Mouse (Mus musculus) neural tube, embryonic 12.5 days (tissue): ENCODE results near the gene Sf1. TPM values are rescaled to one million over a fixed set of nuclear protein-coding genes. Genes with fewer than 3 reads are reported as not detected.

ENCODE experiments used
- ATAC-seq: fragments of 200-750 bp; cut with Nextera tagmentation; 2 replicates; pipeline ENCODE4 v1.8.0; 2017; ENCODE audit warnings: low read depth, mild to moderate bottlenecking, moderate TSS enrichment, moderate library complexity; ENCODE audit not compliant: low FRiP score
- H3K27ac ChIP-seq: fragments of 300-500 bp; sonication (generic); 2 replicates; pipeline ENCODE4 v1.5.1; 2016
- H3K27me3 ChIP-seq: fragments of 300-500 bp; sonication (generic); replicated peaks from 2 replicates; pipeline ENCODE4 v1.6.1; 2016; ENCODE audit warnings: mild to moderate bottlenecking
- H3K36me3 ChIP-seq: fragments of 300-500 bp; sonication (generic); 2 replicates; pipeline ENCODE4 v1.6.1; 2016; ENCODE audit warnings: mild to moderate bottlenecking
- H3K4me1 ChIP-seq: fragments of 300-500 bp; sonication (generic); 2 replicates; pipeline ENCODE4 v1.6.1; 2016
- H3K4me2 ChIP-seq: fragments of 300-500 bp; sonication (generic); replicated peaks from 2 replicates; pipeline ENCODE4 v1.6.1; 2016; ENCODE audit warnings: mild to moderate bottlenecking
- H3K4me3 ChIP-seq: fragments of 300-500 bp; sonication (generic); 2 replicates; pipeline ENCODE4 v1.5.1; 2016
- H3K9ac ChIP-seq: fragments of 300-500 bp; sonication (generic); 2 replicates; pipeline ENCODE4 v1.6.1; 2016; ENCODE audit warnings: mild to moderate bottlenecking
- H3K9me3 ChIP-seq: fragments of 300-500 bp; sonication (generic); 2 replicates; pipeline ENCODE4 v1.6.1; 2016; ENCODE audit warnings: mild to moderate bottlenecking
- WGBS: fragments of 180-500 bp; shearing (Covaris S2); methylation state at CpG from one replicate; pipeline ENCODE4 v1.1.7; 2016; 5-methylcytosine and 5-hydroxymethylcytosine counted together
- polyA plus RNA-seq: library from polyadenylated mRNA; unstranded; fragments of >200 nt; fragmentation: Nextera tagmentation; extraction: Ambion mirVana; gene quantifications from 2 replicates; pipeline ENCODE4 v1.2.1, GENCODE M21; 2016

Sf1 gene
- polyA plus RNA-seq, 1 experiment from 2014 or later = 171 TPM

DNA sequence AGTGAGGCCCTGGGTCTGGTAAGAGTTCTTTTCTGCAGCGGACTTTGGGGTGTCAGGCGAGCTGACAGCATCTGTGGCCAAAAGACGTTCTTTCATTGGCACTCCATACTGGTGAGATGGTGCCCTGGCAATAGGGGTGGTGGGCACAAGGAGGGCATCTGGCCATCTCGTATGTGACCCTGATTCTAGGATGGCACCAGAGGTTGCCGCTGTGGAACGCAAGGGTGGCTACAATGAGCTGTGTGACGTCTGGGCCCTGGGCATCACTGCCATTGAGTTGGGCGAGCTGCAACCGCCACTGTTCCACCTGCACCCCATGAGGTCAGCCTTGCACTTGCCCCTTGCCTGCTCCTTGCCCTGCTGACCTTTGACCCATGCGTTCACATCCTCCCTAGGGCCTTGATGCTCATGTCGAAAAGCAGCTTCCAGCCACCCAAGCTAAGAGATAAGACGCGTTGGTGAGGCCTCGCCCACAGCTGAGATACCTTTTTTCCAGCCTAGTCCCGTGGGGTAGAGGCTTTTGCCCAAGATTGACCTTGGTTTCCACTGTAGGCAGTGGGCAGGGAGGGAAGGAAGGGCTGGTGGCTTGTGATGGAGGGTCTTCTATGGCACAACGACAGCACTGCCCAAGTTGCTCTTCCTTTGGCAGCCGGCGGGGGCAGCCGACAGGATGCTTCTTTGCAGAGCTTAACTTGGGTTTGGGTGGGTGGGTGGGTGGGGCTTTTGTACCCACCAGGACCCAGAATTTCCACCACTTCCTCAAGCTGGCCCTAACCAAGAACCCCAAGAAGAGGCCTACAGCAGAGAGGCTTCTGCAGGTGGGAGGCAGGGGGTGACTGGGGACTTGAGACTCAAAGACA, 20.2 kb upstream of the Sf1 start:
- 90% methylated on average over 19 of the region's 19 CpGs for WGBS
- Histone ChIP-seq H3K9me3 (no peaks in the 10 kb centered on the region), H3K27me3 (no peaks in the 10 kb centered on the region), H3K9ac (no peak overlapping the region), H3K4me3 (no peak overlapping the region), H3K27ac (no peak overlapping the region), H3K4me2 (no peak overlapping the region), H3K4me1 (peaks cover 10% of the 10 kb centered on the region), H3K36me3 (peaks cover 75% of the 10 kb centered on the region)
- no peak for ATAC-seq

DNA sequence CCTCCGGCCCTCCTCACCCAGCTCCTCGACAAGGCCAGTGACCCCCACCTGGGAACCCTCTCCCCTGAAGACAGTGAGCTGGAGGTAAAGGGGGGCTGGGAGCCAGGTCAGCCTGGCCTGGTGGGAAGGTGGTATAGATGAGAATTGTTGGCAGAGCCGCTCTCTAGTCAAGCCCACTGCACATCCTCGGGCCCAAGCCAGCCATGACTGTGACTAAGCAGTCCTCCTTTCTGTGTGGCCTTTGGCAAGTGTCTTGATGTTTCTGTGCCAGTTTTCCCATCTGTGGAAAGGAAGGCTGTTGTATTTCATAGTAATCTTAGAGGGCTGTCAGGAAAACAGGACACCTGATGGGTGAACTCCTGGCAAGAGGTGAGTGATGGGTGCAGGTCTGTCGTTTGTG, 19.5 kb upstream of the Sf1 start:
- no peaks in the 10 kb centered on the region for H3K9me3 ChIP-seq
- WGBS = 86% methylated on average over 5 of the region's 5 CpGs
- no peak for ATAC-seq
- no peaks in the 10 kb centered on the region for H3K27me3 ChIP-seq
- H3K4me3 ChIP-seq = no peak overlapping the region
- no peak overlapping the region for H3K4me2 ChIP-seq
- H3K36me3 ChIP-seq = peaks cover 68% of the 10 kb centered on the region
- H3K4me1 ChIP-seq = peaks cover 11% of the 10 kb centered on the region
- no peak overlapping the region for H3K9ac ChIP-seq
- H3K27ac ChIP-seq = no peak overlapping the region

DNA sequence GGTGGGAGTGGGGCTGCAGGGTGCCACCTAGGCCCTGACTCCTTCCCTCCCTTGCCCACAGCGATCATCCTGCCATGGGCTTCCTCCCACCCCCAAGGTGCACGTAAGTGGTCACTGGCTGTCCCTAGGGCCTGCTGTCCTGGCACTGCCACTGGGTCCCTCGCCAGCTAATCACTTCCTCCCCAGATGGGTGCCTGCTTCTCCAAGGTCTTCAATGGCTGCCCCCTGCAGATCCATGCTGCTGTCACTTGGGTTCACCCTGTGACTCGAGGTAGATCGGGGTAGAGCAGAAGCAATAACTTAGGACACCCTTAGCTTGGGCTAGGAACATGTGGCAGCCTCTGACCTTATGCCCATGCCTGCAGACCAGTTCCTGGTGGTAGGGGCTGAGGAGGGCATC, 17.5 kb upstream of the Sf1 start:
- no peak for ATAC-seq
- Histone ChIP-seq H3K4me2 (no peak overlapping the region), H3K9me3 (no peaks in the 10 kb centered on the region), H3K4me3 (no peak overlapping the region), H3K9ac (no peak overlapping the region), H3K27ac (no peak overlapping the region), H3K4me1 (peaks cover 10% of the 10 kb centered on the region), H3K27me3 (no peaks in the 10 kb centered on the region), H3K36me3 (peaks cover 60% of the 10 kb centered on the region)
- 96% methylated on average over 5 of the region's 5 CpGs for WGBS

DNA sequence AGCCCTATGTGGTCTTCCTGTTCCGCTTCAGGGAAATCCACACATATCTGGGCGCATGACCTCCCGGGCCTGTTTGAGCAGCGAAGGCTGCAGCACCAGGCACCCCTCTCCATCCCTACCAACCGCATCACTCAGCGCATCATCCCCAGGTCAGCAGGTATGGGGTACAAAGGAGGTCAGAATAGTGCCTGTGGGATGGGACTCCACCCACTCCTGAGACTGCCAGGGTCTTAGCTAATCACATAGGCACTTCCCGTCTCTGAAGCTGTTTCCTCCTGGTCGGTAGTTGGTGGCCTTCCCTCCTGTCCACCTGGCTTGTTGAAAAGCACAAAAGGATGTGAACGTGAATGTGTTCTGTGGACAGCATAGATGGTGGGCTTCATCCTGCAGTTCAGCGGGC, 16.8 kb upstream of the Sf1 start:
- Histone ChIP-seq H3K9ac (no peak overlapping the region), H3K4me2 (no peak overlapping the region), H3K9me3 (no peaks in the 10 kb centered on the region), H3K4me3 (no peak overlapping the region), H3K36me3 (peaks cover 64% of the 10 kb centered on the region), H3K27ac (no peak overlapping the region), H3K4me1 (peaks cover 5% of the 10 kb centered on the region; the same call in 1 of the 2 replicates), H3K27me3 (no peaks in the 10 kb centered on the region)
- 91% methylated on average over 10 of the region's 10 CpGs for WGBS
- no peak for ATAC-seq

DNA sequence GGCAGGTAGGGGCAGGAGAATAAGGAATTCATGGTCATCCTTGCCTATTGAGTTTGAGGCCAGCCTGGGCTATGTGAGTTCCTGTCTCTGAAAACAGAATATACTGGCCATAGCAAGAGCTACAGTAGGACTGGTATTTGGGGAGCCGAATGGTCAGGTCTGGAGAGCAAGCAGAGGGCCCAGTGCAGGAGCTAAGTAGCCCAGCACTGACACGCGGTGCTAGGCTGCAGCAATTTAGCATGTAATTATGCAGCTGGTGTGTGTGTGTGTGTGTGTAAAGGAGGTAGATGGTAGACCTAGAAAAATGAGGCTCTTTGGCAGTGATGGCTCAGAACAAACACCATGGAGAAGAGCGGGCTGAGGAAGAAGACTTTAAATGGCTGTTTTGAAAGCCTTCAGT, 15.9 kb upstream of the Sf1 start:
- peaks cover 62% of the 10 kb centered on the region for H3K36me3 ChIP-seq
- WGBS = 91% methylated on average over 4 of the region's 4 CpGs
- no peaks in the 10 kb centered on the region for H3K27me3 ChIP-seq

DNA sequence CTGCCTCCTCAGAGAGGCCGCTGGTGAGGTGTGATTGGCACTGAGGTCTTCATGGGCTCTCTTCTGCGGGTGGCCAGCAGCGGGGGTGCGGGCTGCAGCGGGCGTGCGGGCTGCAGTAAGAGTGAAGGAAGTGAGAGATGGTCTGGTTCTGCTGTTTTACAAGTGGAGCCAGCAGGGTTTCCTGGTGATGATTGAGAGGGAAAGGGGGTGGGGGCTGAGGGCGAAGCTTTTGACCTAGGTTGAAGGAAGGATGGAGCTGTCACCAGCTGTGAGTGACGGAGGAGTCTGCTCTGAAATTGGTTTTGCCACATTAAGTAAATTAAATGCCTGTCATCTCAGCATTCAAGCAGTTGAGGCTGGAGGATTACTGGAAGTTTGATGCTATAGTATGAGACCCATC, 14.8 kb upstream of the Sf1 start:
- 54% methylated on average over 9 of the region's 9 CpGs for WGBS
- peaks cover 5% of the 10 kb centered on the region; the same call in 1 of the 2 replicates for H3K4me1 ChIP-seq
- no peak overlapping the region for H3K4me2 ChIP-seq
- ATAC-seq = no peak
- 0 out of 2 replicates have a peak overlapping the region, but pooled peaks have one; percentile 27 for H3K27ac ChIP-seq
- peaks cover 64% of the 10 kb centered on the region for H3K36me3 ChIP-seq
- no peak overlapping the region for H3K9ac ChIP-seq
- no peak overlapping the region for H3K4me3 ChIP-seq
- H3K27me3 ChIP-seq = no peaks in the 10 kb centered on the region
- H3K9me3 ChIP-seq = no peaks in the 10 kb centered on the region

More for the DNA sequence above, 15.9 kb upstream of the Sf1 start:
- Histone ChIP-seq H3K9ac (no peak overlapping the region), H3K4me3 (no peak overlapping the region), H3K4me2 (no peak overlapping the region), H3K4me1 (peaks cover 5% of the 10 kb centered on the region; the same call in 1 of the 2 replicates), H3K27ac (no peak overlapping the region), H3K9me3 (no peaks in the 10 kb centered on the region)
- no peak for ATAC-seq

DNA sequence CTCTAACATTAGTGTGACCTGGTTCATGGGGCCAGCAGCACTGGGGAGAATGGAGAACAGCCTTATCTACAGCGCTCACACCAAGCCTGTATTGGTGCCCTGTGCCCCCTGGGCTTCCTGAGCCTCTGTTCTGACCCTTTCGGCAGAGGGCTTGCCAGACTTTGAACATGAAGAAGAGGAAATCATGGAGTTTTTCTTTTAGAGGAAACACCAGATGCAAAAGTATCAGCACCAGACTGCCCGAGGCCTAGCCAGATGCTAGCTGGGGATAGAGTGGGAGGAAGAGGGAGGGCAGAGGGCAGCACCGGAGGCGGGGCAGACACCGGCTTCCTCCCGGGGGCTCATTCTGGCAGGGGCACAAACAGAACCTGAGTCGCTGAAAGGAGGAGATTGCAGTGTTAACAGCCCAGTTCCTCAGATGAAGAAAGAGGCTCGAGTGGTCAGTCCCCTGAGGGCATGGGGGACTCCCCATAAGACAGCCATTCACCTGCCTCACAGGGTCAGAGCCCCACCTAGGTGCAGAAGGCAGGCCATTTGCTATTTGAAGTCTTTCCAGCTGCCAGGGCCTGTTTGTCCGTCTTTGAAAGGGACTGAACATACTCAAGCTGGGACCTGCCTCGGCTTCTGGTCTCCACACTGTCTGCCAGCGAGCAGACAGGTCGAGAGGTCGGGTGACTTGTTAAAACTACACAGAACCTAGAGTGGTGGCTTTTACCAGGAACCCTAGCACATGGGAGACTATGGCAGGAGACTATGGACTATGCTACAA, 14.1 kb upstream of the Sf1 start:
- H3K4me3 ChIP-seq = no peak overlapping the region
- no peak overlapping the region; the same call in 1 of the 2 replicates for H3K9ac ChIP-seq
- ATAC-seq = no peak
- H3K9me3 ChIP-seq = no peaks in the 10 kb centered on the region
- H3K27me3 ChIP-seq = no peaks in the 10 kb centered on the region
- H3K27ac ChIP-seq = no peak overlapping the region
- no peak overlapping the region; the same call in 1 of the 2 replicates for H3K4me2 ChIP-seq
- peaks cover 64% of the 10 kb centered on the region for H3K36me3 ChIP-seq
- WGBS = 35% methylated on average over 14 of the region's 14 CpGs
- peaks cover 5% of the 10 kb centered on the region; the same call in 1 of the 2 replicates for H3K4me1 ChIP-seq

DNA sequence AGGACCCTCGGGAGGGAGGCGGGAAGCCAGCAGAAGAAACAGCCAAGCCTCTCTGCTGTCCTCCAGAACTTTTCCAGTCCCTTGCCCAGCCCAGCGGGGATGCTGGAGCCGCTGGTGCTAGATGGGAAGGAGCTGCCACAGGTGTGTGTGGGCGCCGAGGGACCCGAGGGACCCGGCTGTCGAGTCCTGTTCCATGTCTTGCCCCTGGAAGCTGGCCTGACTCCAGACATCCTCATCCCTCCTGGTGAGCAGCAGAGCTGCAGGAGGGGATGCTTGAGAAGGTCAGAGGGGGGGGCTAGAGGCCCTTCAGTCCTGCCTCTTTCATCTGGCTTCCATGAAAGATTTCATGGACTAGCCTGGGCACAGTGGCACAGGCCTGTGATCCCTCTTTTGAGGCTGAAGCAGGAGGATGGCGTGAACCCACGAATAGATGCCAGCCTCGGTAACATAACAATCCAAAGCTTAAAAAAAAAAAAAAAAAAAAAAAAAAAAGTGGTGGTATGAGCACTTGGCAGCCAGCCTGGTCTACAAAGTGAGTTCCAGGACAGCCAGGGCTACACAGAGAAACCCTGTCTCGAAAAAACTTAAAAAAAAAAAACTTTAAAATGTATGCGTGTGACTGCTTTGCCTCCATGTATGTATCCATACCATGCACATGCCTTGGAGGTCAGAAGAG, 11.9 kb upstream of the Sf1 start:
- Histone ChIP-seq H3K27me3 (no peaks in the 10 kb centered on the region), H3K36me3 (peaks cover 49% of the 10 kb centered on the region), H3K27ac (no peak overlapping the region)

DNA sequence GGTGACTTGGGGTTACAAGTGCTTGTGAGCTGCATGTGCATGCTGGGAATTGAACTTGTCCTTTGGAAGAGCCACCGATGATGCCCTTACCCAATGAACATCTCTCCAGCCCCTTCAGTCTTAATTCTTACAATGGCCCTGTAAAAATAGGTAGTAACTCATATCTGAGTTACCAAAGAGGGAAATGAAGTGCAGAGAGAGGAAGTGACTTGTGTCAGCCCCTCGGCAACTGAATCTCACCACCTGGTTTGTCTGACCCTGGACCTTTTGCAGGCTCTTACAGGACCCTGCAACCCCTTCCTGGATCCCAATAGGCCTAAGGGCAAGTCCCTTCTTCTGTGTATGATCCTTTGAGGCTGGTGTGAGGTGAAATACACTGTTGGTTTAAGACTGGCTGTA, 11.4 kb upstream of the Sf1 start:
- 93% methylated on average over 2 of the region's 2 CpGs for WGBS
- Histone ChIP-seq H3K4me2 (no peak overlapping the region), H3K9ac (no peak overlapping the region), H3K36me3 (peaks cover 44% of the 10 kb centered on the region), H3K4me1 (peaks cover 5% of the 10 kb centered on the region; the same call in 1 of the 2 replicates), H3K9me3 (no peaks in the 10 kb centered on the region), H3K27ac (no peak overlapping the region), H3K4me3 (no peak overlapping the region), H3K27me3 (no peaks in the 10 kb centered on the region)
- no peak for ATAC-seq

More for the DNA sequence above, 11.9 kb upstream of the Sf1 start:
- Histone ChIP-seq H3K4me2 (no peak overlapping the region), H3K9me3 (no peaks in the 10 kb centered on the region), H3K4me1 (peaks cover 5% of the 10 kb centered on the region; the same call in 1 of the 2 replicates), H3K4me3 (no peak overlapping the region), H3K9ac (no peak overlapping the region)
- no peak for ATAC-seq
- 68% methylated on average over 14 of the region's 14 CpGs for WGBS

DNA sequence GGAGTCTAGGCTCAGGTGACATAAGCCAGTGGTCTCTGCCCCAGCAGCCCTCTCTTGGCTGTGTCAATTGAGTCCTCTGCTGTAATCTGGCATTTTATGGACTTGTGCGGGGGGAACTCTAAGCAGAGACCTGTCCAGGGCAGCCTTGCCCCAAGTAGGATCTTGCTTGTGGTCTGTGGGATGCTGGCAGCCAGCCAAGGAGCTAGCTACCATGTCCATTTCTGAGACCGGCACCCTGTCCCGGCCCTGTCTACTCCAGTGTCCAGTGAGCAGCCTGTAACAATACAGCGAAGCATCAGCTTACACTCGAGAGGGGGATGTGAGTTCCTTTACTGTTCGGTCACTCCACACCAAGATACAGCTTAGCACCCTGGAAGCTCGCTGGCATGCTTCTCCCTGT, 9.5 kb upstream of the Sf1 start:
- no peak for ATAC-seq
- peaks cover 34% of the 10 kb centered on the region for H3K36me3 ChIP-seq
- no peaks in the 10 kb centered on the region for H3K27me3 ChIP-seq
- no peaks in the 10 kb centered on the region for H3K9me3 ChIP-seq
- no peak overlapping the region for H3K9ac ChIP-seq
- H3K4me1 ChIP-seq = peaks cover 4% of the 10 kb centered on the region; the same call in 1 of the 2 replicates
- no peak overlapping the region for H3K4me2 ChIP-seq
- no peak overlapping the region for H3K4me3 ChIP-seq
- H3K27ac ChIP-seq = no peak overlapping the region
- 91% methylated on average over 7 of the region's 7 CpGs for WGBS

DNA sequence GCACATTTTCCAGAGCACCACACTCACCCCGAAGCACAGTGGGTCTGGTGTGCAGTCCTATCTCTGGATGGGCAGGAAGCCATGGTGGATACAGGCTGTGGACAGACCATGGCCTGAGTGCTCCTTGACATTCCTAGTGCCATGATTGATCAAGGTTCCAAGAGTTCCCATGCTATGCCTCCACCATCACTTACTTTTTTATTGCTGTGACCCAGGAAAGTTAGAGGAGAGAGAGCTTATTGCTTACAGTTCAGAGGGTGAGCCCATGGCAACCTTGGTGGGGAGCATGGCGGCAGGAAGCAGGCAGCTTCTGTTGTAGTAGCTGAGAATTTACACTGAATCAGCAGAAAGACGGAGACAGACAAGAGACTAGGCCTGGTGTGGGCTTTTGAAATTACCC, 2.2 kb upstream of the Sf1 start:
- Histone ChIP-seq H3K27ac (no peak overlapping the region), H3K4me1 (peaks cover 12% of the 10 kb centered on the region), H3K9ac (no peak overlapping the region), H3K4me2 (no peak overlapping the region), H3K9me3 (no peaks in the 10 kb centered on the region), H3K27me3 (no peaks in the 10 kb centered on the region), H3K36me3 (peaks cover 10% of the 10 kb centered on the region), H3K4me3 (no peak overlapping the region)
- WGBS = 90% methylated on average over 3 of the region's 3 CpGs
- no peak for ATAC-seq

DNA sequence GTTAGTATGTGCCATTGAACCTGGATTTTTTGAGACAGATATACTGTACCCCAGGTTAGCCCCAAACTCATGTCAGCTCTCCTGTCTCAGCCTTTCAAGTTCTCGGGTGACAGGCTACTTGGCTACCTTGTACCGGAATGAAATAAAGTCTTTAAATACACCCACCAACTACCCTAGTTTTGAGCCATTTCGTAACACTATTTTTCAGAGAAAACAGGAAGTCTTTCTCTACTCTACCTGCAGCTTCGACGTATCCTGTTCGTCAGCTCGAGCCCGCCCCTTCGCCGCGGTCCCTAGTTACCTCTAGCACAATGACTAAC, 439 bp upstream of the Sf1 start:
- H3K27ac ChIP-seq = 0 out of 2 replicates have a peak overlapping the region, but pooled peaks have one; percentile 22
- H3K4me3 ChIP-seq = peak overlapping the region; percentile 100
- no peaks in the 10 kb centered on the region for H3K27me3 ChIP-seq
- H3K4me1 ChIP-seq = peaks cover 16% of the 10 kb centered on the region
- peak overlapping the region; percentile 83 for H3K4me2 ChIP-seq
- peak; percentile 26 for ATAC-seq
- WGBS = 3% methylated on average over 11 of the region's 11 CpGs
- peaks cover 27% of the 10 kb centered on the region for H3K36me3 ChIP-seq
- H3K9me3 ChIP-seq = no peaks in the 10 kb centered on the region
- 0 out of 2 replicates have a peak overlapping the region, but pooled peaks have one; percentile 33 for H3K9ac ChIP-seq
